Mouse (Mus musculus): ENCODE data around the gene Klhl22. TPM values are rescaled to one million over a fixed set of nuclear protein-coding genes. Genes with fewer than 3 reads are reported as not detected.
A peak's percentile ranks its signal among the peaks of the same experiment; 100 is the strongest.
"Not testable (repeated sequence)": the region's sequence is repeated elsewhere in the genome, so short reads cannot be mapped to it uniquely, and the experiment has no call there.

Klhl22 gene
- polyA plus RNA-seq (2017; shearing (Covaris generic)): 10 to 100 TPM; 11.8 to 28.7 (median 13.4) TPM

GRCm38 (mm10) chr16:17759344-17759773, at the start of gene Klhl22:
Gene Klhl22 (plus strand): TSS chr16:17759618.
- ATAC-seq: peak; percentile 76

DNA sequence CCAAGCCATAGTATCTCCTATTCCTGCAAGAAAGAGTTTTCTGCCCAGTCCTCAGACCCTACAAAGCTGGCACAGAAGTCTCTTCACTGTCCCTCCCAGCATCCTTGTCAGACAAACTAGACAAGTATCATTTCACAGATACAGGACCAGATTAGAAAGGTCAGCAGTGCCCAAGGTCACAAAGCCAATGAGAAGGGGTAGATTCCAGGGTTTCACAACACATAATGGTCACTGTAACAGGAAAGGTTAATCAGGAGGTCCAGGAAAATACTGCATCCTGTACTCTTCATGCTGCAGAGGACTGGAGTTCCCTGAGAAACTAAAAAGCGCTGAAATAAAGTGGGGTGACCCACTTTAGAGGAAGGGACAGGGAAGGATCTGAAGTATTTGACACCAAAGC, 41.6 kb upstream of the Klhl22 start:
- no peak for ATAC-seq

DNA sequence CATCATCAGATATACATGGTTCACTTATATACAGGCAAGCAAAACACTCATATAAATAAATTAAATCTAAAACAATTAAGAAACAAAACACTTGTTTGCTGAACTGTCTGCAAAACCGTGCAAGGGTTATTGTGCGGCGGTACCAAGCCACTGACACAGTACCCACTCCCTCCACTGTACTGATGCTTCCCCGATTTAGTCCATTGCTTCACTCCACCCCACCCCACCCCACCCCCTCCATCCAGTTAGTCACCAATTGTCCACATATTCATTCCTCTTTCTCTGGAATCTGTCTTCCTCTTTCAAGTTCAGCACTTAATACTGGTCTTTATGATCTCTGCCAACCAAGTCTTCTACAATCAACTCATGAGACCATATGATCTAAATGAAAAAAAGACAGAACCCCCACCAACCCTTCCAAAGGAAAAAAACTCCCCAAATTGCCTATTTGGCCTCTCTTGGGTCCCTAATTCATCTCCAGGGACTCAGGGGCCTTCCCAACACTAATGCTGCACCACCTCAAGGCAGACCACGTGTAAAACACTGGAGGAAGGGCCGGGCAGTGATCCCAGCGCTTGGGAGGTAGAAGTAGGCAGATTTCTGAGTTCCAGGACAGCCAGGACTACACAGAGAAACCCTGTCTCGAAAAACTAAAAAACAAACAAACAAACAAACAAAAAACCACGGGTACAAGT, 38.2 kb upstream of the Klhl22 start:
- no peak for ATAC-seq

GRCm38 (mm10) chr16:17721822-17722460, 37.5 kb upstream of the Klhl22 start:
- ATAC-seq: no peak

- peak; percentile 81 for ATAC-seq
These were observed 36.7 kb upstream of the Klhl22 start for GRCm38 (mm10) chr16:17722461-17723324.

- ATAC-seq: no peak
These were observed 36.1 kb upstream of the Klhl22 start for GRCm38 (mm10) chr16:17723325-17723626.

DNA sequence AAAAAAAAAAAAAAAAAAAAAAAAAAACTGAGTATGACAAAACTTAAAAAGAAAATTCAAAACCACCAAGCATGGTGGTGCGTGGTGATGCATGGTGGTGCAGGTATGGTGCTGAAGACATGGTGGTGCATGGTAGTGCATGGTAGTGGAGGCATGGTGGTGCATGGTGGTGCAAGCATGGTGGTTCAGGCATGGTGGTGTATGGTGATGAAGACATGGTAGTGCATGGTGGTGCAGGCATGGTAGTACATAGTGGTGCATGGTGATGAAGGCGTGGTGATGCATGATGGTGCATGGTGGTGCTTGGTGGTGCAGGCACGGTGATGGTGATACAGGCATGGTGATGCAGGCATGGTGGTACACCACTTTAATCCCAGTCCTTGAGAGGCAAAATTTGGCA, 35.0 kb upstream of the Klhl22 start:
- ATAC-seq: no peak

DNA sequence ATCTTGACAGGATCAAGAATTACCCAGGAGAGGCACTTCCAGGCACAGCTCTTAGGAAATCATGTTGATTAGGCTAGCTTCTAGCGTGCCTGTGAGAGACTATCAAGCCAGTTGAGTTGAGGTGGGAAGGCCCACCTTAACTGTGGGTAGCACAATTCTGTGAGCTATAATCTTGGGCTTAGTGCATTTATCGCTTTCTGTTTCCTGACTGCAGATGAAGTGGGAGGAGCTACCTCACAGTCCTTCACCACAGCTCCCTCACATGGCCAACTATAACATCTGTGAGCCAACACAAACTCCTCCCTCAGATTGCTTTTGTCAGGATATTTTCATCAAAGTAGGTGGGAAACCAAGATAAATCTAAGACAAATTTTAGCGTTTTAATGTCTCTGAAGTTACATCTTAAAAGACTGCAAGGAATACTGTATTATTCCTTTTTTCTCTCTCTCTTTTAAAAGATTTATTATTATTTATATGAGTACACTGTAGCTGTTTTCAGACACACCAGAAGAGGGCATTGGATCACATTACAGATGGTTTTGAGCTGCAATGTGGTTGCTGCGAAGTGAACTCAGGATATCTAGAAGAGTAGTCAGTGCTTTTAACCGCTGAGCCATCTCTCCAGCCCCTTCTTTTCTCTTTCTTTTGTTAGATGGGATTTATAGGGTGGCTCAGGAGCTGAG, 32.1 kb upstream of the Klhl22 start:
- ATAC-seq: peak; percentile 85

DNA sequence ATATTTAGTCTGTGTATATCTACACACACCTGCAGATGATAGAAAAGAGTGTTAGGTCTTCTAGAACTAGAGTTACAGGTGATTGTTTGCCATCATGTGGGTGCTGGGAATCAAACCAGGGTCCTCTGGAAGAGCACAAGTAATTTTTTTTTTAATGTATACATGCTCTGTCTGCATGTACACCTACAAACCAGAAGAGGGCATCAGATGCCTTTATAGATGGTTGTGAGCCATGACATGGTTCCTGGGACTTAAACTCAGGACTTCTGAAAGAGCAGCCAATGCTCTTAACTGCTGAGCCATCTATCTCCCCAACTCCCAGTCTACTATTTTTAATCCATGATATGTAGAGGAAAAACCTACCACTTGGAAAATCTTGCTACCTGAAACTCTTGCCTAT, 29.4 kb upstream of the Klhl22 start:
- no peak for ATAC-seq

GRCm38 (mm10) chr16:17732021-17732420, 27.4 kb upstream of the Klhl22 start:
- ATAC-seq: no peak

DNA sequence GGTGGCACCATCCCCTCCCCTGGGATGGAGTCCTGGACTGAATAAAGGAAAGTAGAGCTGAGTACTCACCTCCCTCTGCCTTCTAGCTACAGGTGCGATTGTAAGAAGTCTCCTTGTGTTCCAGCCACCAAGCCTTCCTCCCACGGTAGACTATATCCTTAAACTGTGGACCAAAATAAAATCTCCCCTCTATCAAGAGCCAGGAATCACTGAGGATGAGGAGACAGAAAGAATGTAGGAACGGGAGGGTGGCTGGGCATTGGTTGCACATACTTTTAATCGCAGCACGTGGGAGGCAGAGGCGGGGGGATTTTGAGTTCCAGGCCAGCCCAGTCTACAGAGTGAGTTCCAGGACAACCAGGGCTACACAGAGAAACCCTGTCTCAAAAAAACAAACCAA, 27.0 kb upstream of the Klhl22 start:
- ATAC-seq: no peak

DNA sequence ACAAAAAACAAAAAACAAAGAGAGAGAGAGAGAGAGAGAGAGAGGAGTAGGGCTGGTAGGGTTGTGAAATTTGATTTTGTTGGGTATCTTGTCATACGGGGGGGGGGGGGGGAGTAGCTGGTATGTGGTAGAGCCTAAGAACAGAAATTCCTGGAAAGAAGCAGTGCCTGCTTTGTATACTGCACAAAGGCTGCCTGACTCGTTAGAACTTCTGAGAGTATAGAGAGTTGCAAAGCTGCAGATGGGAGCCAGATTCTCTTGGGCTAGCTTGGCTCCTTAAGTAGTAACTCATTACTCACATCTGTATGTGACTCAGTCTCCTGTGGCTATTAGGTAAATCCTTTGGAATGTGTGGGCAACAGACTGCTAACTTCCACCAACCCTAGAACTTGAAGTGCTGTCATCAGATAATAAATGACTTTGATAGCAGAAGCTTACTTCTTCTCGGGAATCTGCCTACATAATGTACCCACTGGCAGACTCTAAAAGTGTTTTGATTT, 26.5 kb upstream of the Klhl22 start, which contains the start of gene Med15:
Gene Med15, minus strand, starts transcription at position 51 of the 500 bp plus-strand sequence.
- no peak for ATAC-seq

DNA sequence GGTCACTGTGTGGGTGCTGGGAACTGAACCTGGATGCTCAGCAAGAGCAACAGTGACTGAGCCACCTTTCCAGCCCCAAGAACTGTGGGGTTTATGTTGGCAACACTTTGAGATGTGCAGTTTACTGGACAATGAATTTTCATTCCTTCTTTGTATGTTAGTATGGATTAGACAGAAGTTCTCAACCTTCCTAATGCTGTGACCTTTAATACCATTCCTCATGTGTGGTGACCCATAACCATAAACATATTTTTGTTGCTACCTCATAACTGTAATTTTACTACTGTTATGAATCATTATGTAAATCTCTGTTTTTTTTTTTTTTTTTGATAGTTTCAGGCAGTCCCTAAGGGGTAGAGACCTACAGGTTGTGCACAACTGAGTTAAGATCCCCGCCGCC, 25.8 kb upstream of the Klhl22 start:
- no peak for ATAC-seq

- not testable (repeated sequence) for ATAC-seq
These were observed 24.5 kb upstream of the Klhl22 start for GRCm38 (mm10) chr16:17734872-17735271.

GRCm38 (mm10) chr16:17736156-17736555, 23.3 kb upstream of the Klhl22 start:
- no peak for ATAC-seq

DNA sequence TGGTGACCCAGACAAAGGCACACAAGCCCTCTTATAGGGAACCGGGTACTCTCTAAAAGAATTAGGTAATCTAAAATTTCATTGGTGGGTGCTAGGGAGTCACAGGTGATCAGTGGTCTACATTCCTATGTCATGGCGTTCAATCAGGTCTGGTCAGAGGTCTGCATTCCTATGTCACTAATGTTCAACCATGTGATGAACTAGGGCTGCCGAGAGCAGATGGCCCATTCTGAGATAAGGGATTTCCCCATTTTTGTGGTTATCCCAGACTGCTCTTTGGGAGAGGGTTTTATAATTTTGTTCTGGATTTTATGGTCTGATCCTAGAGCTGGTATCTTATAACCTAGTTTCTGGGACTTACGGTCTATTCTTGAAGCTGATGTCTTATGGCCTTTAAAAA, 19.3 kb upstream of the Klhl22 start:
- no peak for ATAC-seq

DNA sequence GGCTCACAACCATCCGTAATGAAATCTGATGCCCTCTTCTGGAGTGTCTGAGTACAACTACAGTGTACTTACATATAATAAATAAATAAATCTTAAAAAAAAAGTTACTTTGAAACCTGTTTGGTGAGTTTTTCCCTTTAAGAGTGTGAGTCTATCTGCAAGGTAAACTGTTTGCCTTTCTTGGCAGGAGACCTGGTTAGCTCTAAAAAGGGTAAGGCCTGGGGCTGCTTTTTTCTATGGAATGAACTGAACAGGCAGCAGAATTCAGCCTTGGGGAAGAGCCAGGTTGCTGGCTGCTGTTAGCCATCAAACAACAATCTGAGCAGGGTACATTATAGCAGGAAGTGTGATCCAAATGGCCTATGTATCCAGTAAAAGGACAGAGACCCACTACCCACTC, 16.6 kb upstream of the Klhl22 start:
- no peak for ATAC-seq

DNA sequence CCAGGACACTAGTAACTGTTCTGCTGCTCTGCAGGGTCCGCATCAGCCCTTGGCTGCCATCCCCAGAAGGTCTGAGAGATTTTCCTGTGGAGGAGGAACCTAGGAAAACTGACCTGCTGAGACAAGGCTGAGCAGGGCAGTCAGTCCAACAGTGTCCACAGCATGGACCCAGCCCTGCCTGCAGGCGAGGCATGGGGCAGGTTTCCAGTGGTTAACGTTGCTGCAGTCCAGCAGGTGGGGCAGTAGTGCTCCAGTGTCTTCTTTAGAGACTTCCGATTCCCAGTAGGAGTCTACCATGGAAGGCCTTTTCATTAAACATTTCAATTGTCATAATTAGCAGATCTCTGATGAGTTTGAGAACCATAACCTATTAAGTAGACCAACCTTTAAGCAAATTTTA, 16.1 kb upstream of the Klhl22 start:
- ATAC-seq: no peak

DNA sequence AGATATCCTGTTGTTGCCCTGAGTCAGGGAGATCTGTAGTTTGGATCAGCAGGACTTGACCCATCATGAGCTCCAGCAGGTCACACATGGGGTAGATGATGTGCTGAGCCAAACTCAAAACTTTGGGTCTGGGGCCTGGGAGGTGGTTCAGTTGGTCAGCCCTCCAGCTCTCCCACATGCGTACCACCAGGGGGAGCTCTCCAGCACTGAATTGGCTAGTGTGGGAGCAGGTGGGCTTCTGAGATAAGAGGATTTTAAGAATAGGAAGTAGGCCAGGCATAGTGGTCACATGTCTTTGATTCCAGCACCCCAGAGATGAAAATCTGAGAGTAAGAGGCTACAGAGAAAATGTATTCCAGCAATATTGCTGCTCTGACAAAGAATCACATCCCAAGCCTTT, 14.9 kb upstream of the Klhl22 start:
- ATAC-seq: peak; percentile 50

DNA sequence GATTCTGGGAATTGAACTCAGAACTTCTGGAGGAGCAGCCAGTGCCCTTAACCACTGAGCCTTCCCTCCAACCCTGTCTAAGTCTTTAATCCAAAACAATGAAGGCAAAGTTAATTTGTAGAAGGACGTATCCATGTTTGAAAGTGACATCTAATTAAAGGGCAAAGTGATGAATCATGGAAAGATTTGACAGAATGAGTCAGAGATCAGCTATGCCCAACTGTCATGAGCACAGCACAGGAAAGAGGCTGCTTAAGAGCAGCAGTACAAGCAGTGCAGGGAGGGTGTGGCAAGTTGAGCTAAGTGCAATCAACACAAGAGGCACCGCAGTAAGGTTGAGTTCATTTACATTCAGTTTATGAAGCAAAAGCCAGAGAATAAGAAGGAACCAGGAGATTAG, 14.4 kb upstream of the Klhl22 start:
- no peak for ATAC-seq

GRCm38 (mm10) chr16:17753001-17753400, 6.4 kb upstream of the Klhl22 start:
- ATAC-seq: no peak

DNA sequence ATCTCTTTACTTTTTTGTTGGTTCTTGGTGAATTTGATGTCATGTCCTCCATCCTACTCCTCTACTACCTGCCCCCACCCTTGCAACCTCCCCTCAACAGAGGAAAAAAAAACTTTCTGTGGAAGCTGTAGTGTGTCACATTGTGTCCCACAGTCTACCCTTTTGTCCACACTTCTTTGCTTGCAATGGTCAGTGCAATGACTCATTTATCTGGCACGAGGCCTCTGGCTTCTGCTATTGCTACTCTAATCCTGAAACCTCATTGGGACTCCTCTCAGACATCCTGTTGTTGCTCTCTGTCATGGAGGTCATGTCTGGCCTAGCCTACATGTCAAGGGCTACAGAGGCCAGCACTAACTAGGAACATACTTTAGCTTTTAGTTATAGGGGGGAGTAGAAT, 5.7 kb upstream of the Klhl22 start:
- no peak for ATAC-seq

- ATAC-seq: no peak
These were observed 1.7 kb upstream of the Klhl22 start for GRCm38 (mm10) chr16:17757756-17758155.
